Mouse (Mus musculus) hematopoietic stem cell, adult 5-6 weeks (primary cell): ENCODE data around the gene Gipc2. TPM values are rescaled to one million over a fixed set of nuclear protein-coding genes. Genes with fewer than 3 reads are reported as not detected.

Source experiments
- ATAC-seq, 2 experiments: fragments of 125-278 bp in 1 of 2; replicated peaks in 1 of 2; 2 replicates each; pipeline ENCODE4 v1.8.0; 2016 to 2017; ENCODE audit warnings: inconsistent platforms in 2 of 2, mild to moderate bottlenecking in 2 of 2, moderate number of reproducible peaks in 2 of 2, low read depth in 1 of 2, moderate TSS enrichment in 1 of 2; ENCODE audit not compliant: low FRiP score in 2 of 2, poor library complexity in 2 of 2, severe bottlenecking in 2 of 2, insufficient read depth in 1 of 2, low TSS enrichment in 1 of 2
- total RNA-seq: library from RNA; stranded (forward); fragments of 172-1452, 232-1000 nt; gene quantifications from 2 replicates; pipeline ENCODE4 v1.2.3, GENCODE M21; 2017

The Gipc2 gene
- total RNA-seq, 1 experiment from 2014 or later = not detected

- ATAC-seq = peak; percentile 34 to 57; a peak in 2 of 4 replicates
Observed at GRCm38 (mm10) chr3:152111081-152111480, 54.9 kb downstream of the Gipc2 start.

GRCm38 (mm10) chr3:152109260-152109587 is 56.8 kb downstream of the Gipc2 start:
- no peak for ATAC-seq

GRCm38 (mm10) chr3:152108560-152109259 is 57.3 kb downstream of the Gipc2 start:
- ATAC-seq = no peak

- ATAC-seq = no peak
Observed at GRCm38 (mm10) chr3:152108003-152108395, 58.0 kb downstream of the Gipc2 start.

- peak; percentile 43 to 50 for ATAC-seq
Observed at GRCm38 (mm10) chr3:152107149-152108002, 58.7 kb downstream of the Gipc2 start.

GRCm38 (mm10) chr3:152106225-152107148 is 59.5 kb downstream of the Gipc2 start:
- ATAC-seq = peak; percentile 0 to 12; a peak in 2 of 4 replicates

- peak; percentile 75 to 84 for ATAC-seq
Observed at GRCm38 (mm10) chr3:152105341-152105740, 60.7 kb downstream of the Gipc2 start.

GRCm38 (mm10) chr3:152103381-152103780 is 62.6 kb downstream of the Gipc2 start:
- no peak for ATAC-seq

- ATAC-seq = no peak
Observed at GRCm38 (mm10) chr3:152101459-152101858, 64.6 kb downstream of the Gipc2 start.

GRCm38 (mm10) chr3:152100119-152100818 is 65.8 kb downstream of the Gipc2 start:
- ATAC-seq = no peak

GRCm38 (mm10) chr3:152095030-152095429 is 71.0 kb downstream of the Gipc2 start:
- peak in 1 of 2 experiments; percentile 49; a peak in 1 of 4 replicates for ATAC-seq

GRCm38 (mm10) chr3:152092385-152093057 is 73.5 kb downstream of the Gipc2 start:
- ATAC-seq = peak in 1 of 2 experiments; percentile 50; a peak in 1 of 4 replicates

- peak; percentile 68 to 70 for ATAC-seq
Observed at GRCm38 (mm10) chr3:152089178-152089577, 76.9 kb downstream of the Gipc2 start.

GRCm38 (mm10) chr3:152081381-152081780 is 84.6 kb downstream of the Gipc2 start:
- ATAC-seq = no peak

GRCm38 (mm10) chr3:152076088-152076487 is 89.9 kb downstream of the Gipc2 start:
- no peak for ATAC-seq

- ATAC-seq = no peak
Observed at GRCm38 (mm10) chr3:152069001-152069400, 97.0 kb downstream of the Gipc2 start.
